Mouse (Mus musculus) embryonic facial prominence, embryonic 14.5 days (tissue): ENCODE data around the gene Kcnip4. TPM values are rescaled to one million over a fixed set of nuclear protein-coding genes. Genes with fewer than 3 reads are reported as not detected.

Experiments
- ATAC-seq: fragments of 200-750 bp; cut with Nextera tagmentation; 2 replicates; pipeline ENCODE4 v1.8.0; 2017; ENCODE audit warnings: low read depth, moderate number of reproducible peaks, moderate TSS enrichment
- DNase-seq: peaks from one replicate; pipeline ENCODE4 v3.0.0-alpha.2; 2015; ENCODE audit warnings: low spot score
- H3K27ac ChIP-seq: fragments of 300-500 bp; sonication (generic); replicated peaks from 2 replicates; pipeline ENCODE4 v1.5.1; 2014; ENCODE audit warnings: low read depth, mild to moderate bottlenecking, low read length, moderate library complexity
- H3K27me3 ChIP-seq: fragments of 300-500 bp; sonication (generic); replicated peaks from 2 replicates; pipeline ENCODE4 v1.6.1; 2014; ENCODE audit warnings: low read length; ENCODE audit not compliant: control insufficient read depth, insufficient read depth
- H3K36me3 ChIP-seq: fragments of 300-500 bp; sonication (generic); 2 replicates; pipeline ENCODE4 v1.6.1; 2014; ENCODE audit warnings: low read length, mixed read lengths; ENCODE audit not compliant: control insufficient read depth, insufficient read depth
- H3K4me1 ChIP-seq: fragments of 300-500 bp; sonication (generic); 2 replicates; pipeline ENCODE4 v1.6.1; 2014; ENCODE audit warnings: antibody characterized with exemption, low read length; ENCODE audit not compliant: control insufficient read depth, insufficient read depth
- H3K4me2 ChIP-seq: fragments of 300-500 bp; sonication (generic); 2 replicates; pipeline ENCODE4 v1.6.1; 2014; ENCODE audit warnings: low read depth, mild to moderate bottlenecking, low read length, moderate library complexity, mixed read lengths
- H3K4me3 ChIP-seq: fragments of 300-500 bp; sonication (generic); 2 replicates; pipeline ENCODE4 v1.5.1; 2014; ENCODE audit warnings: low read depth, mild to moderate bottlenecking, low read length
- H3K9ac ChIP-seq: fragments of 300-500 bp; sonication (generic); 2 replicates; pipeline ENCODE4 v1.6.1; 2014; ENCODE audit warnings: low read depth, mild to moderate bottlenecking, low read length, moderate library complexity, mixed read lengths
- H3K9me3 ChIP-seq: fragments of 300-500 bp; sonication (generic); 2 replicates; pipeline ENCODE4 v1.6.1; 2016; ENCODE audit warnings: low read length; ENCODE audit not compliant: control insufficient read depth
- WGBS: fragments of 180-500 bp; shearing (Covaris S2); extraction: QIAGEN DNeasy Blood & Tissue Kit; methylation state at CpG from one replicate; pipeline ENCODE4 v1.1.7; 2014; 5-methylcytosine and 5-hydroxymethylcytosine counted together
- polyA plus RNA-seq: library from polyadenylated mRNA; unstranded; fragments of >200 nt; fragmentation: Nextera tagmentation; extraction: Ambion mirVana; gene quantifications from 2 replicates; pipeline ENCODE4 v1.2.1, GENCODE M21; 2014

The Kcnip4 gene
- polyA plus RNA-seq, 1 experiment from 2014 or later: 2.9 TPM

DNA sequence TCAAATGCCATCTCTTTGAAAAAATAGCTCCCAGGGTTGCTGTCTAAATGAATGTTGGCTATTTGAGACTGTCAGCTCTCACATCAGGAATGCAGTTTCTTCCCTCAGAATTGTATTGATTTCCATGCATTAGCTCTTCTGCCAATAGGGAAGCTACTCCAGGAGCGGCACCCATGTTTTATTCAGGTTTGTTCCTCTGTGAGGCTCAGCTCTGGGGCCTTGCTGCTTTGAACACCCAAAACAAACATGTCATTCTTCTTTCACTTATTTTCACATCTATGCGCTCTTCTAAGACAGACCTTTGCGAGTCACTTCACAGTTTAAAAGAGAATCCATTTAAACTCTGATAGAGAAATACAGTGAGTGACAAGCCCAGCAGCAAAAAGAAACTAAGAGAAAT is 862.2 kb downstream of the Kcnip4 start:
- no peaks in the 10 kb centered on the region for H3K4me1 ChIP-seq
- DNase-seq: no peak
- H3K9me3 ChIP-seq: no peaks in the 10 kb centered on the region
- H3K4me3 ChIP-seq: no peak overlapping the region
- H3K9ac ChIP-seq: no peak overlapping the region
- no peaks in the 10 kb centered on the region for H3K36me3 ChIP-seq
- no peak overlapping the region for H3K27ac ChIP-seq
- no peak for ATAC-seq
- H3K27me3 ChIP-seq: no peaks in the 10 kb centered on the region
- 83% methylated on average over 3 of the region's 3 CpGs for WGBS
- H3K4me2 ChIP-seq: no peak overlapping the region

GRCm38 (mm10) chr5:48659975-48660374 is 864.7 kb downstream of the Kcnip4 start:
- Histone ChIP-seq H3K4me1 (no peaks in the 10 kb centered on the region), H3K4me3 (no peak overlapping the region), H3K9ac (no peak overlapping the region), H3K4me2 (no peak overlapping the region), H3K9me3 (no peaks in the 10 kb centered on the region), H3K36me3 (no peaks in the 10 kb centered on the region), H3K27ac (no peak overlapping the region), H3K27me3 (no peaks in the 10 kb centered on the region)
- 91% methylated on average over 3 of the region's 3 CpGs for WGBS
- DNase-seq: no peak
- no peak for ATAC-seq

GRCm38 (mm10) chr5:48650496-48650895 is 874.2 kb downstream of the Kcnip4 start:
- ATAC-seq (no peak), DNase-seq (no peak)
- 63% methylated on average over 4 of the region's 4 CpGs for WGBS
- Histone ChIP-seq H3K9ac (no peak overlapping the region), H3K4me3 (no peak overlapping the region), H3K9me3 (no peaks in the 10 kb centered on the region), H3K4me2 (no peak overlapping the region), H3K36me3 (no peaks in the 10 kb centered on the region), H3K27me3 (no peaks in the 10 kb centered on the region), H3K27ac (no peak overlapping the region), H3K4me1 (no peaks in the 10 kb centered on the region)

GRCm38 (mm10) chr5:48636675-48637074 is 888.0 kb downstream of the Kcnip4 start:
- Histone ChIP-seq H3K27ac (no peak overlapping the region), H3K4me3 (no peak overlapping the region), H3K9ac (no peak overlapping the region), H3K36me3 (no peaks in the 10 kb centered on the region), H3K27me3 (no peaks in the 10 kb centered on the region), H3K9me3 (no peaks in the 10 kb centered on the region), H3K4me2 (no peak overlapping the region), H3K4me1 (no peaks in the 10 kb centered on the region)
- WGBS: 80% methylated on average over 6 of the region's 6 CpGs
- DNase-seq: no peak
- no peak for ATAC-seq

- Histone ChIP-seq H3K4me2 (no peak overlapping the region), H3K4me1 (no peaks in the 10 kb centered on the region), H3K36me3 (no peaks in the 10 kb centered on the region), H3K4me3 (no peak overlapping the region), H3K27ac (no peak overlapping the region), H3K27me3 (no peaks in the 10 kb centered on the region), H3K9me3 (no peaks in the 10 kb centered on the region), H3K9ac (no peak overlapping the region)
- DNase-seq: no peak
- no peak for ATAC-seq
- 88% methylated on average over 3 of the region's 3 CpGs for WGBS
Observed at GRCm38 (mm10) chr5:48633631-48634030, 891.1 kb downstream of the Kcnip4 start.

DNA sequence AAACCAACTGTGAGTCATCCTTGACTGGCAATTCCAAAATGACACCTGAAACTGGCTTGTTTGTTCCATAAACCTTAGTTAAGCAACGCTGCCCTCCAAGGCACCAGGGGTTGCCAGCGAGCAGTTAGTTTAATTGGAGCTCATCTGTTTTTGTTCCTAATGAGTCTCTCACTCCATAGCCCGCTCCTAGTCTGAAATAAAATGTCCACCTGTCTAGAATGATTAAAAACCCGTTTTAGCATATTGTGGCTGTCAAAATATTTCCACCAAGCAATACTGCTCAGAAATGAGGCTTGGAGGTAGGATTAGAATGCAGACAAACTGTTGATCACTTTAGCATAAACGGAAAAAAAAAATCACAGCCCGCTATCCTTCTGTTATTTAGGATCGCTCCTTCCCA is 901.3 kb downstream of the Kcnip4 start:
- Histone ChIP-seq H3K27ac (no peak overlapping the region), H3K4me3 (no peak overlapping the region), H3K4me2 (no peak overlapping the region), H3K9ac (no peak overlapping the region), H3K27me3 (no peaks in the 10 kb centered on the region), H3K9me3 (no peaks in the 10 kb centered on the region), H3K4me1 (no peaks in the 10 kb centered on the region), H3K36me3 (no peaks in the 10 kb centered on the region)
- no peak for DNase-seq
- 73% methylated on average over 7 of the region's 7 CpGs for WGBS
- ATAC-seq: no peak

- Histone ChIP-seq H3K27ac (no peak overlapping the region), H3K4me1 (no peaks in the 10 kb centered on the region), H3K4me2 (no peak overlapping the region), H3K9me3 (no peaks in the 10 kb centered on the region), H3K9ac (no peak overlapping the region), H3K36me3 (no peaks in the 10 kb centered on the region), H3K27me3 (no peaks in the 10 kb centered on the region), H3K4me3 (no peak overlapping the region)
- DNase-seq (no peak), ATAC-seq (no peak)
- WGBS: 84% methylated on average over 5 of the region's 5 CpGs
Observed at GRCm38 (mm10) chr5:48606916-48607315, 917.8 kb downstream of the Kcnip4 start.

DNA sequence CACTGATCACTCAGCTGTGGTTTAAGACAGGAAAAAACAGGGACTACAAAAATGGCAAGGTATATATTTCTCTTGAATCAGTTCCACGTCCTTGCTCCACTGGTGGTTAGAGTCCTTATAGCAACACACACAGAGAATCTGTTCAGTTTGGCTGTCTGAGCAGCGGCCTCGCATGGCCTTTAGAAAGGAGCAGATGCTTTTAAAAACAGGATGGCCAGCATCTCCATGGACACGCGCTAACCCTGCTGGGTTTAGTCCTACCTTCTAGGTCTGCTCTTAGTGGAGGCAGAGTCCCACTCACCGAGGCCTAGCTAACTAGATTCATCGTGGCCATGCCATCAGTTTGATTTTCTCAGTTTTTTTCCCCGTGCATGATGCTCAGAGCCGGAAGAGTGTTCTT is 918.4 kb downstream of the Kcnip4 start:
- Histone ChIP-seq H3K4me2 (no peak overlapping the region), H3K4me3 (no peak overlapping the region), H3K4me1 (no peaks in the 10 kb centered on the region), H3K36me3 (no peaks in the 10 kb centered on the region), H3K9me3 (no peaks in the 10 kb centered on the region), H3K9ac (no peak overlapping the region), H3K27ac (no peak overlapping the region), H3K27me3 (no peaks in the 10 kb centered on the region)
- DNase-seq: no peak
- ATAC-seq: no peak
- 86% methylated on average over 9 of the region's 9 CpGs for WGBS

DNA sequence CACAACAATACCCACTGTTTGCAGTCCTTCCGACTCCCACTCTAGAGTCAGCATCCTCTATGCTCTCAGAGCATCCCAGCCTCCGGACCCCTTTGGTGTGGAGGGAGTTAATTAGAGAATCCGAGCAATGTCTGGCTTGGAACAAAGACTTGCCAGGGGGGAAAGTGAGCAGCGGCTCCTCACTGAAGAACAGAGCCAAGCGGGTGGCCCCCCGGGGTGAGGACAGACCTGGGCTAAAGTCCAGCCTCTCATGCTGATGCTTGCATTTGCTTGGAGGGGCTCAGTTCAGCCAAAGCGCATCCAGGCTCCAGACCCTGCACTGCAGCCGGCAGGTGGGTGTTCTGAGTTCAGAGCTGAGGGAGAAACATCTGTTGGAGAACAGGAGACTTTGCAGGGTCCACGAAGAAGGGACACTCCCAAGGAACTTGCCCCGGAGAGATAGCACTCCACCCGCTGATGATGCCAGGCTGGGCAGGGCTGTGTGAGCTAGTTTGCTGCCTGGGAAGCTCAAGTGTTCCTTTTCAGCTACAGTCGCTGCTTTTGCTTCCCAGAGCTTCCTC is 925.1 kb downstream of the Kcnip4 start:
- no peaks in the 10 kb centered on the region; the same call in 1 of the 2 replicates for H3K27me3 ChIP-seq
- peaks cover 4% of the 10 kb centered on the region; the same call in 1 of the 2 replicates for H3K4me1 ChIP-seq
- H3K36me3 ChIP-seq: no peaks in the 10 kb centered on the region
- peak overlapping the region; percentile 53 for H3K4me2 ChIP-seq
- WGBS: 1% methylated on average over 12 of the region's 12 CpGs
- H3K4me3 ChIP-seq: peak overlapping the region; percentile 23
- DNase-seq (peak; percentile 38), ATAC-seq (peak; percentile 57)
- H3K27ac ChIP-seq: no peak overlapping the region
- H3K9me3 ChIP-seq: no peaks in the 10 kb centered on the region
- H3K9ac ChIP-seq: peak overlapping the region; percentile 52; the same call in 1 of the 2 replicates
